Mouse (Mus musculus): Measurements from ENCODE around the gene Ltf. TPM values are rescaled to one million over a fixed set of nuclear protein-coding genes. Genes with fewer than 3 reads are reported as not detected.

Gene Ltf
- polyA plus RNA-seq, 1 experiment from 2014 or later: 2.4 TPM

DNA sequence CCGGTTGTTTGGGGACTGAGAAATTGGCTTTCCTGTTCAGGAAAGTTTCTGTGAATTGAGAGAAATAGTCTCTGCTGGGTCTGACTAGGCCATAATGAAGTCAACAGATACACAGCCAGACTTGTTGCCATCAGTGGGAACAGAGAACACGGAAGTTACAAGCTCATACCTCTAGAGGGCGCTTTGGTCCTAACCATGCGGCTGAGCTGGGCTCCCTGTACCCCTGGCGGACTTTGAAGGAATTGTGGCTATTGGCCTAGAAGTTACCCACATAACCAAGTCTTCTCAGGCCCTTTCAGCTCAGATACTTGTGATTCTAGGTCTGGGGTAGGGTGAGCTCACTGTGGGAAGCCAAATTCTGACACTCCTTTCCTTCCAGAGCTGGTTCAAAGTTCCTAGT, 21.8 kb upstream of the Ltf start:
- Histone ChIP-seq H3K9ac (no peak overlapping the region), H3K27ac (no peak overlapping the region), H3K4me2 (replicated peaks) (no peak overlapping the region), H3K4me1 (no peaks in the 10 kb centered on the region), H3K9me3 (replicated peaks) (no peaks in the 10 kb centered on the region), H3K36me3 (no peaks in the 10 kb centered on the region), H3K27me3 (no peaks in the 10 kb centered on the region), H3K4me3 (no peak overlapping the region)
- 5% methylated on average over 5 of the region's 5 CpGs for WGBS
- ATAC-seq (ENCODE audit: low FRiP score): no peak

DNA sequence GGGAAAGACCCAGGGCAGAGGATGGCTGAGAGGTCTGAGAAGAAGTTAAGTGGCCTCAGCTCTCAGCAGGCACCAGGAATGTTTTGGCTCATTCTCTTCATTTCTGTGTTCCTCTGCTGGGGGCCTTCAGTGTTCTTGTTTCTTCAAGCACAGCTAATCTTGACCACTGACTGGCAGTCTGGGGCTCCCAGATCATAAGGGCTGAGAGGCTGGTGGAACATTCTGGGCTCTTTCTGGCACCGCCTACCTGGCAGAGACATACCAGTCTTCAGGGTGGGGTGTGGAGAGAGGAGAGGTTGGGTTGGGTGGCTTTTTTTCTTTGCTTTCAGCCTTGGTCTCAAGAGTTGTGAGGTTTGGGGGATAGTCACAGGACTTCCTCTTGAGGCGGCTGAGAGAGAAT, 20.0 kb upstream of the Ltf start:
- WGBS: 85% methylated on average over 2 of the region's 2 CpGs
- H3K4me2 ChIP-seq (replicated peaks): no peak overlapping the region
- H3K36me3 ChIP-seq: no peaks in the 10 kb centered on the region
- H3K4me3 ChIP-seq: no peak overlapping the region
- no peak overlapping the region for H3K9ac ChIP-seq
- H3K27ac ChIP-seq: no peak overlapping the region
- H3K27me3 ChIP-seq: no peaks in the 10 kb centered on the region
- no peak for ATAC-seq (ENCODE audit: low FRiP score)
- no peaks in the 10 kb centered on the region for H3K9me3 ChIP-seq (replicated peaks)
- H3K4me1 ChIP-seq: no peaks in the 10 kb centered on the region

DNA sequence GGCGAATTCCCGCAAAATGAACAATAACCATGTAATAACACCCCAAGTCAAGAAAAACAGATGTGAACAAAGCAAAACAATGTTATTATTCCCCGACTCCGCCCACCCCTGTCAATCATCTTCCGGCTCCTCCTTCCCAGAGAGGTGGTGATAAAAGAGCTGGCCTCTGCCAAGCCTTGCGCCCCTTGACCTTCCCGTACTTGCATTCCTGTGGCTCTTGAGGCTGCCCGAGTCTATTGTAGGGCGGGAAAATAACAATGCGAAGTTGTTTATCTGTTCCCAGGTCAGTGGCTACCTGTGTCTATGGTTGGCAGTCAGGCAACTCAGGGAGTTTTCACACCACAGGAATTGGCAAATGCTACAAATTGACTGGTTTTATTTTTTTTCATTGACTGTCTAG, 19.2 kb upstream of the Ltf start:
- Histone ChIP-seq H3K27ac (no peak overlapping the region), H3K4me1 (no peaks in the 10 kb centered on the region), H3K9ac (no peak overlapping the region), H3K4me3 (no peak overlapping the region), H3K27me3 (no peaks in the 10 kb centered on the region), H3K36me3 (no peaks in the 10 kb centered on the region), H3K4me2 (replicated peaks) (no peak overlapping the region), H3K9me3 (replicated peaks) (no peaks in the 10 kb centered on the region)
- no peak for ATAC-seq (ENCODE audit: low FRiP score)
- 75% methylated on average over 10 of the region's 10 CpGs for WGBS

DNA sequence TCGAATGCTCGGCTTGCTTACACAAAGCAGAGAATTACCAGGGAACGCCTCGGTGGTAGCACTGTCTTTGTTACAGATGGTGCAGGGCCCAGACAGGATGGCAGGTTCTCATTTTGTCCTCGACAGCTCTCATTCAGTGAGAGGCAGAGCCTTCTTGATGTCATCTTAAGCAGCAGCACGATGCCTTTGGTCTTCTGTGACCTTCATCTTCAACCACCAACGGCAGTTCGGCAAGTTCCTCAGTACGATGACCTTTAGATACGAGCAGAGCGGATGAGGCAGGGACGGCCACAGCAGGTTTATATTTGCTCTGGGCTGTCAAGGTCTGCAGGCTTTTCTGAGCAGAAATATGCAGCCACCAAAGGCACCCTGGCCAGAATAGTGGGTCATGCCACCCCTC, 17.4 kb upstream of the Ltf start:
- ATAC-seq (ENCODE audit: low FRiP score): no peak
- no peaks in the 10 kb centered on the region for H3K27me3 ChIP-seq

DNA sequence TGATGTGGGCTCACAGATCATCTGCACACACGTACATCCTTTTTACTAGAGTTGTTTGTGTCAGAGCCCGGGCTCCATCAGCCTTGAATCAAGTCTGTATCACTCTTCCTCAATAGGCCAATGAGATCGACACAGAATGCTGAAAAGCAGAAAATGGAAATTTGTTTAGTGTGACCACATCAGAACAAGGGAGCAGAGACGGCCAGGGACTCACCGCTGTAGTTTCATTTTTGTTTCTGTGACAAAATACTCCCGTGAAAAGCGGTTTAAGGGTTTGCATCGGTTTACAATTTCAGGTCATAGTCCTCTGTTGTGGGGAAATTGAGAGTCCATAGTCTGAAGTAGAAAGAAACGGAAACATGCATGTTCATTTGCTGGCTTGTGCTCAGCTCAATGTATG, 15.8 kb upstream of the Ltf start:
- Histone ChIP-seq H3K9ac (no peak overlapping the region), H3K27ac (no peak overlapping the region), H3K4me1 (no peaks in the 10 kb centered on the region), H3K27me3 (no peaks in the 10 kb centered on the region), H3K4me2 (replicated peaks) (no peak overlapping the region), H3K4me3 (no peak overlapping the region), H3K36me3 (no peaks in the 10 kb centered on the region), H3K9me3 (replicated peaks) (no peaks in the 10 kb centered on the region)
- 96% methylated on average over 9 of the region's 9 CpGs for WGBS
- ATAC-seq (ENCODE audit: low FRiP score): no peak

More for the DNA sequence above, 17.4 kb upstream of the Ltf start:
- 76% methylated on average over 12 of the region's 12 CpGs for WGBS
- Histone ChIP-seq H3K4me3 (no peak overlapping the region), H3K27ac (no peak overlapping the region), H3K9me3 (replicated peaks) (no peaks in the 10 kb centered on the region), H3K4me2 (replicated peaks) (no peak overlapping the region), H3K4me1 (no peaks in the 10 kb centered on the region), H3K36me3 (no peaks in the 10 kb centered on the region), H3K9ac (no peak overlapping the region)

DNA sequence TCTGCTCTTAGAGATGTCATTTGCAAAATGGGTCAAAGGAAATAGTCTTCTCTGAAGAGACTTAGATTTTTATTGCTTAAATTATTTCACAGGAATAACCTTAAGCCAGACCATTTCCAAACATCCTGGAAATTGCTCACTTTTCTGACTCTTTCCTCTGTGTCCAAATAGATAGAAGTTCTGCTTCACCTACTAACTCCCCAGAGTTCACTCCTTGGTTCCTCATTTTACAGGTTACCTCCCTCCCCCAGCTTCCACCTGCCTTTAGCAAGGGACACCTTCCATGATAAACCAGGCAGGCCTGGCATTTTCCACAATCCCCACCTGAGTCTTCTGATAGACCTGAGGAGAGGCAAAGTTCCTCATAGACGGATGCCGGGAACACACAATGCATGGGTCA, 12.5 kb upstream of the Ltf start:
- Histone ChIP-seq H3K27ac (no peak overlapping the region), H3K9me3 (replicated peaks) (no peaks in the 10 kb centered on the region), H3K27me3 (no peaks in the 10 kb centered on the region), H3K36me3 (no peaks in the 10 kb centered on the region), H3K9ac (no peak overlapping the region), H3K4me1 (no peaks in the 10 kb centered on the region), H3K4me2 (replicated peaks) (no peak overlapping the region), H3K4me3 (no peak overlapping the region)
- no peak for ATAC-seq (ENCODE audit: low FRiP score)
- WGBS: 89% methylated on average over 2 of the region's 2 CpGs

DNA sequence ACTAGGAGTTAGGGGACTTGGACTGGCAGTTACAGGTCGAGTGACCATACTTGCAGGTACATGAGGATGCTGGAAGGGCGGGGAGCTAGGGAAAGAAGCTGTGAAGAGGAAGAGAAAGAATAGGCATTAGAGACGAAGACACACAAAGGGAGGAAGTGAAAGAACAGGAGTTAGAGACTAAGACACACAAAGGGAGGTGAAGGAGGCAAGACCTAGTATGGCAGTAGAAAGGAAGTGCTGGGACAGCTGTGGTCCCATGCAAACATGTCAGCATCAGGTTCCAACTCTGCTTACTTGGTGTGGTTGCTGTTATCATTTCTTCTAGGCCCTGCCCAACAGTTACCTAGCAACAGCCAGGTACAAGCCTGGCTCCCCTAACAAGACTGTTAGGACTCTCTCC, 9.3 kb upstream of the Ltf start:
- H3K4me1 ChIP-seq: no peaks in the 10 kb centered on the region
- no peaks in the 10 kb centered on the region for H3K36me3 ChIP-seq
- no peaks in the 10 kb centered on the region for H3K9me3 ChIP-seq (replicated peaks)
- no peaks in the 10 kb centered on the region for H3K27me3 ChIP-seq
- no peak overlapping the region for H3K4me3 ChIP-seq
- no peak overlapping the region for H3K9ac ChIP-seq
- WGBS: 72% methylated on average over 3 of the region's 3 CpGs
- ATAC-seq (ENCODE audit: low FRiP score): no peak
- H3K27ac ChIP-seq: no peak overlapping the region
- no peak overlapping the region for H3K4me2 ChIP-seq (replicated peaks)

DNA sequence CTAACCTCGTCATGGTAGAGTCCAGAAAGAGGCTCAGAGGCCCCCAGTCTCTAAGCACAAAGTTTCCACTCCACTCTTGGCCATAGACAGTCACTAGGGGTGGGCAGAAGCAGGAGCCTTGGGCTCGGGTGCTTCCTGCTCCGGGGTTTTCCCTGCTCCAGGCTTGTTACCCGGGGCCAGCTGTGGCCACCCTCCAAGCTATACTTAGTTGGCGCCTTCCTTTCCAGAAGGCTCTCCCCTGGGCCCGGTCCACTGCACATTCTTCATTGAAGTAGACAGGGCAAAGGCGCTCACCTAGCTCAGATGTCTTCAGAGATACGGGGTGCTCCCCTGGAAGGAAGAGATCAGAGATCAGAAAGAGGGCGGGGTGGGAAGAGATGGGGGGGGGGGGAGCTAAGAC, 7.5 kb upstream of the Ltf start:
- 82% methylated on average over 9 of the region's 9 CpGs for WGBS

DNA sequence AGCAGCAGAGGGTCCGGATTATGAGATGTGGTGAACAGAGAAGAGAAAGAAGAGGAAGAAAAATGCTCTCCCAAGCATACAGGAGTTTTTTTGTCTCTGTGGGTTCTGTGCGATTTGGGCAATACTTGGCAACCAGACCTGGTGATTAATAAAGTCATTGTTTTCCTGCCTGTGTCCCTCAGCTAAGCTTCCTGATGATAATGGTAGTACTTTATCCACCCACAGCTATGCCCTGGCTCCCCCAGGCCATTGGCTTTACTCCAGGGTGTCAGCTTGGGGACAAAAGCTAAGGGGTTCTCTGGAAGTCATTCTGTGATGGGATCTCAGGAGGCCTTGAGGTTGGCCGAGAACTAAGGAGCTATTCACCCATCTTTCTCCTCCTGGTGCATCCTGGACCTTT, 7.0 kb upstream of the Ltf start:
- Histone ChIP-seq H3K4me3 (no peak overlapping the region), H3K9me3 (replicated peaks) (no peaks in the 10 kb centered on the region), H3K4me2 (replicated peaks) (no peak overlapping the region), H3K36me3 (no peaks in the 10 kb centered on the region), H3K27me3 (no peaks in the 10 kb centered on the region), H3K4me1 (no peaks in the 10 kb centered on the region), H3K27ac (no peak overlapping the region), H3K9ac (no peak overlapping the region)
- 84% methylated on average over 3 of the region's 3 CpGs for WGBS
- no peak for ATAC-seq (ENCODE audit: low FRiP score)

More for the DNA sequence above, 7.5 kb upstream of the Ltf start:
- no peaks in the 10 kb centered on the region for H3K9me3 ChIP-seq (replicated peaks)
- H3K36me3 ChIP-seq: no peaks in the 10 kb centered on the region
- no peak overlapping the region for H3K4me3 ChIP-seq
- no peak overlapping the region for H3K9ac ChIP-seq
- H3K27ac ChIP-seq: no peak overlapping the region
- H3K4me1 ChIP-seq: no peaks in the 10 kb centered on the region
- ATAC-seq (ENCODE audit: low FRiP score): no peak
- no peak overlapping the region for H3K4me2 ChIP-seq (replicated peaks)
- H3K27me3 ChIP-seq: no peaks in the 10 kb centered on the region

DNA sequence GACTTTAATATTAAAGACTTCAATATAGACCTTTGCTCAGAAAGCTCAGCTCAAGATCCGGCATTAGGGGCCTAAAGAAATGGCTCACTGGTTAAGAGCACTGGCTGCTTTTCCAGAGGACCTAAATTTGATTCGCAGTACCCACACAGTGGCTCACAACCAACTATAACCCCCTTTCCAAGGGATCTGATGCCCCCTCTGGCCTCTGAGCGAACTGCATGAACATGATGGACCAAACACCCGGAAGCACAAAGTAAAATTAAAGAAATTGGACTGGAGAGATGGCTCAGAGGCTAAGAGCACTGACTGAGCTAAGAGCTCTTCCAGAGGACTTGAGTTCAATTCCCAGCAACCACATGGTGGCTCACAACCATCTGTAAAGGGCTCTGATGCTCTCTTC, 3.4 kb upstream of the Ltf start:
- H3K9me3 ChIP-seq (replicated peaks): no peaks in the 10 kb centered on the region
- no peaks in the 10 kb centered on the region for H3K4me1 ChIP-seq
- H3K4me3 ChIP-seq: no peak overlapping the region
- H3K4me2 ChIP-seq (replicated peaks): no peak overlapping the region
- 81% methylated on average over 4 of the region's 4 CpGs for WGBS
- H3K36me3 ChIP-seq: no peaks in the 10 kb centered on the region
- ATAC-seq (ENCODE audit: low FRiP score): no peak
- no peak overlapping the region for H3K27ac ChIP-seq
- H3K9ac ChIP-seq: no peak overlapping the region
- no peaks in the 10 kb centered on the region for H3K27me3 ChIP-seq

DNA sequence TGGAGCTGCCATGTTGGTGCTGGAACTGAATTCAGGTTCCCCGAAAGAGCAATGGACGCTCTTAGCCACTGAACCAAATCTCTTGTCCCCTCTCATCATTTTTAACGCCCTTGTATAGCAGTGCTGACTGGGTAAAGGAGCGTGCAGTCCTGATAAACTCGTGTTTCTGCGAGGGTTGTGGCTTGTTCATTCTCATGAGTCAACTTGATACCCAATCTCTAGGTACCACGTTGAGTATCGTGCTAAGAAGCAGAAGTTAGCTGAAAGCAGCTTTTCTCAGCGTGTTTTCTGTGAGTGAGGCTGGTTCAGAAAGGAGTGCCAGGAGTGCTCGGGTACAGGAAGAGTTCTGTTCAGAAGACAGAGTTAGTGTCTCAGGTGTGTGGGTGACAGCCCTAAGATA, 7.7 kb downstream of the Ltf start:
- no peak overlapping the region for H3K4me3 ChIP-seq
- H3K9ac ChIP-seq: no peak overlapping the region
- WGBS: 87% methylated on average over 10 of the region's 10 CpGs
- ATAC-seq (ENCODE audit: low FRiP score): no peak
- H3K4me2 ChIP-seq (replicated peaks): no peak overlapping the region
- no peak overlapping the region for H3K27ac ChIP-seq
- H3K27me3 ChIP-seq: no peaks in the 10 kb centered on the region
- H3K4me1 ChIP-seq: no peaks in the 10 kb centered on the region
- H3K9me3 ChIP-seq (replicated peaks): no peaks in the 10 kb centered on the region
- H3K36me3 ChIP-seq: no peaks in the 10 kb centered on the region

DNA sequence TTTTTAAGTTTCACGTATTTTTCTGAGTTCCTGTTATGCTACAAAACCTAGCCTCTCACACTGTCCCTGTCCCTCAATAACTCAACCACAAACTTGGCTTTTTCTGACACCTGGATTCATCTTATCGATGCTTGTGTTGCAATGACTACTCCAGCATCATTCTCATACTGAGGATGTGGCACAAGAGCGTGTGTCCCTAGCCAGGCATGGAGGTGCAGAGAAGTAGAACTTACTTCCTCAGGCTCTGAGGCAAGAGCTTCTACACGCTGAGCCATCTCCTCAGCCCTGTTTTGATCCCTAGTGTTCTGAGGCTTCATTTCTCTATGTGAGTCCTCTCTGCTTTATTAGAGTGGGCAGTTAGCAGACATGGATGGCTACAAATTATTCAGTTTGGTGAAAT, 14.6 kb downstream of the Ltf start:
- Histone ChIP-seq H3K4me1 (no peaks in the 10 kb centered on the region), H3K27me3 (no peaks in the 10 kb centered on the region), H3K4me3 (no peak overlapping the region), H3K9ac (no peak overlapping the region), H3K9me3 (replicated peaks) (no peaks in the 10 kb centered on the region), H3K27ac (no peak overlapping the region), H3K4me2 (replicated peaks) (no peak overlapping the region), H3K36me3 (no peaks in the 10 kb centered on the region)
- ATAC-seq (ENCODE audit: low FRiP score): no peak
- 85% methylated on average over 4 of the region's 4 CpGs for WGBS

DNA sequence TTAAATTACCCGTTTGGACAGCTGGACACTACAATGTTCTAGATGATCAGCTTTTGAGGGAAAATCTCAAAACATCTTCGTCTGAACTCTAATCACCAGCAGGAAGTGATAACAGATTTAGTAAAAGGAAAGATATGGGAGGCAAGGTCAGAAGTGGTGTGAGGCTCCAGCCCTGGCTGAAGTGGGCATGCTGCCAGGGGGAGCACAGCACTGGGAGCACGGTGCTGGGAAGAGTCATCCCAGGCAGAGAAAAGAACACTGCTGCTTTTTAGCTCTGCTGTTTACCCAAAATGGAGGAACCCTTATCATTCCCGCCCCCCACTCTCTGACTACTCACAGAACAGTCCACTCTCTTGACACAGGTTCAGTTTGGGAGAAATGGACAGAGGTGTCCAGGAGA, 20.9 kb downstream of the Ltf start:
- Histone ChIP-seq H3K9me3 (replicated peaks) (no peaks in the 10 kb centered on the region), H3K27ac (no peak overlapping the region), H3K9ac (no peak overlapping the region), H3K36me3 (no peaks in the 10 kb centered on the region), H3K4me3 (no peak overlapping the region), H3K27me3 (no peaks in the 10 kb centered on the region), H3K4me2 (replicated peaks) (no peak overlapping the region), H3K4me1 (no peaks in the 10 kb centered on the region)
- ATAC-seq (ENCODE audit: low FRiP score): no peak
- WGBS: 82% methylated on average over 4 of the region's 4 CpGs

DNA sequence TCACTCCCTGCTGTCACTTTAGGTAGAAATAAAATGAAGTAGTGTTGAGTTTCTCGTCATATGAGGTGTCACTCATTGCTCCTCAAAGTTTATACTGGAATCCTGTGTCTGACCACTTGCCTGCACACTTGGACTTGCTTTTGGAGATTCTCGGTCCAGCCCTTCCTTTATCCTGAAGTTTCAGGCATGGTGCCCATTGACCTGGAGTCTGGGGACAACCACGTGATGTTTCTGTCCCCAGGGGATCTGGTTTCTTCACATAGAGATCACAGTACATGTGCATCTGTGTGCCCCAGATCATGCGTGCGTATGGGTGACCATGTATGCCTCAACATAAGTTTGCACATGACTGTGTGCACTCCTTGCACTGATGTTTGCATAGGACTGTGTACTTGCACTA, 23.2 kb downstream of the Ltf start:
- Histone ChIP-seq H3K9me3 (replicated peaks) (no peaks in the 10 kb centered on the region), H3K4me1 (no peaks in the 10 kb centered on the region), H3K4me2 (replicated peaks) (no peak overlapping the region), H3K9ac (no peak overlapping the region), H3K36me3 (no peaks in the 10 kb centered on the region), H3K27ac (no peak overlapping the region), H3K4me3 (no peak overlapping the region), H3K27me3 (no peaks in the 10 kb centered on the region)
- ATAC-seq (ENCODE audit: low FRiP score): no peak
- 79% methylated on average over 5 of the region's 5 CpGs for WGBS
